Mouse (Mus musculus) liver, postnatal 0 days (tissue): ENCODE data around the gene Inava. TPM values are rescaled to one million over a fixed set of nuclear protein-coding genes. Genes with fewer than 3 reads are reported as not detected.

Source experiments
- ATAC-seq: fragments of 200-750 bp; cut with Nextera tagmentation; 2 replicates; pipeline ENCODE4 v1.8.0; 2017; ENCODE audit warnings: mild to moderate bottlenecking, moderate library complexity
- DNase-seq: peaks from one replicate; pipeline ENCODE4 v3.0.0-alpha.2; 2016
- H3K27ac ChIP-seq: fragments of 300-500 bp; sonication (generic); 2 replicates; pipeline ENCODE4 v1.5.1; 2014; ENCODE audit warnings: antibody characterized with exemption, moderate library complexity, mild to moderate bottlenecking, low read depth
- H3K27me3 ChIP-seq: fragments of 300-500 bp; sonication (generic); 2 replicates; pipeline ENCODE4 v1.6.1; 2014; ENCODE audit warnings: low read length, control low read depth, mixed read lengths; ENCODE audit not compliant: insufficient read depth
- H3K36me3 ChIP-seq: fragments of 300-500 bp; sonication (generic); replicated peaks from 2 replicates; pipeline ENCODE4 v1.6.1; 2014; ENCODE audit warnings: mild to moderate bottlenecking, control low read depth, low read length, moderate library complexity, mixed read lengths; ENCODE audit not compliant: insufficient read depth
- H3K4me1 ChIP-seq: fragments of 300-500 bp; sonication (generic); 2 replicates; pipeline ENCODE4 v1.6.1; 2014; ENCODE audit warnings: antibody characterized with exemption, mild to moderate bottlenecking, control low read depth; ENCODE audit not compliant: insufficient read depth
- H3K4me2 ChIP-seq: fragments of 300-500 bp; sonication (generic); 2 replicates; pipeline ENCODE4 v1.6.1; 2014; ENCODE audit warnings: low read depth, mild to moderate bottlenecking, low read length, moderate library complexity, mixed read lengths
- H3K4me3 ChIP-seq: fragments of 300-500 bp; sonication (generic); 2 replicates; pipeline ENCODE4 v1.5.1; 2014; ENCODE audit warnings: low read depth, low read length
- H3K9ac ChIP-seq: fragments of 300-500 bp; sonication (generic); replicated peaks from 2 replicates; pipeline ENCODE4 v1.6.1; 2014; ENCODE audit warnings: mild to moderate bottlenecking, moderate library complexity
- H3K9me3 ChIP-seq: fragments of 300-500 bp; sonication (generic); 2 replicates; pipeline ENCODE4 v1.6.1; 2016; ENCODE audit warnings: mild to moderate bottlenecking, control low read depth, low read length, mixed read lengths
- CTCF ChIP-seq: sonication (generic); IDR thresholded peaks from 2 replicates; pipeline ENCODE4 v1.5.1; 2016; ENCODE audit warnings: antibody characterized with exemption, low read depth
- EP300 ChIP-seq: IDR thresholded peaks from 2 replicates; pipeline ENCODE4 v1.6.1; 2016; ENCODE audit warnings: antibody characterized with exemption, low read depth, mild to moderate bottlenecking
- WGBS: fragments of 180-500 bp; shearing (Covaris S2); extraction: QIAGEN DNeasy Blood & Tissue Kit; methylation state at CpG from one replicate; pipeline ENCODE4 v1.1.7; 2014; ENCODE audit not compliant: insufficient replicate concordance; 5-methylcytosine and 5-hydroxymethylcytosine counted together
- polyA plus RNA-seq: library from polyadenylated mRNA; unstranded; fragments of >200 nt; fragmentation: Nextera tagmentation; extraction: Ambion mirVana; gene quantifications from 2 replicates; pipeline ENCODE4 v1.2.1, GENCODE M21; 2015

Gene Inava
- polyA plus RNA-seq, 1 experiment from 2014 or later, result 0.09 TPM

DNA sequence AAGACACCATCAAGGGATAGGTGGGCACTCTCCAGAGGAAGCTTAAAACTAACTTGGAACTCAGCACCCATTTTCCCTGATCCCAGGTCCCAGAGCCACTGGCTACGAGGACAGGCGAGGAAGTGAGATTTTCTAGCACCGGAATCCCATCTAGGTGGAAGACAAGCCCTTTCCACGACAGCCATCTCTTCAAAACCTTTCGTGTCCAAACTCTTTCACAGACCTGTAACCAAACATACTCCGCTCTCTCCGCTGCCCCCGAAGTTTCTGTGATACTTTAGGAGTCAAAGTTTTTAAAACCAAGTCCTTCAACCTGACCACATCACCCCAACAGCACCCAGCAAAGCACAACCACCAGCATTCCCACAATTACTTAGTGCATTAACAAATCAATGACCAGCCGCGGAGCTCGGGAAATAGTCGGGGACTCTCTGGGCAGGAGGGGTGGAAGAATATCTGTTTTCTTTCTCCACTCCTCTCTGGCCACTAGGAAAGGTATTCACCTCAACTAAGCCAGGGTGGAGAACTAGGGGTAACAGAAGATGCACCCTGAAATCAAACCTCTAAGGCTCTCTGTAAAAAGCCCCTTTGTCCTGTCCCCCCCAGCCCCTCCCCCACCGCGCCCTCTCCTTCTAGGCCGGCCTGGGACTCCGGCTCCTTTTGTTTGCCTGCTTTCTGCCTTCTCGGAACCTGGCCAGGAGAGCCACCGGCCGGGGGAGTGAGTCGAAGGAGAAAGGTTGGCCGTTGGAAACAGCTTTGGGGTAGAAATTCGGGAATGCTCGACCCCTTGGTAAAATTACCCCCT, 876 bp downstream of the Inava start:
- Histone ChIP-seq H3K9ac (no peak overlapping the region), H3K4me2 (peak overlapping the region; percentile 87), H3K4me1 (peaks cover 20% of the 10 kb centered on the region), H3K27me3 (peaks cover 30% of the 10 kb centered on the region), H3K9me3 (no peaks in the 10 kb centered on the region), H3K4me3 (peak overlapping the region; percentile 57; the same call in 1 of the 2 replicates), H3K27ac (no peak overlapping the region), H3K36me3 (no peaks in the 10 kb centered on the region)
- DNase-seq, result no peak
- no peak for TF ChIP-seq EP300
- no peak for TF ChIP-seq CTCF
- no peak for ATAC-seq
- WGBS, result 8% methylated on average over 23 of the region's 23 CpGs

GRCm38 (mm10) chr1:136232285-136232926, 1.7 kb downstream of the Inava start:
- 8% methylated on average over 9 of the region's 9 CpGs for WGBS

GRCm38 (mm10) chr1:136231596-136231995, 2.5 kb downstream of the Inava start:
- Histone ChIP-seq H3K9ac (no peak overlapping the region), H3K36me3 (no peaks in the 10 kb centered on the region), H3K9me3 (no peaks in the 10 kb centered on the region), H3K4me3 (no peak overlapping the region), H3K4me2 (no peak overlapping the region), H3K27ac (no peak overlapping the region), H3K27me3 (peaks cover 30% of the 10 kb centered on the region), H3K4me1 (peaks cover 21% of the 10 kb centered on the region)
- TF ChIP-seq CTCF (no peak), EP300 (no peak)
- no peak for DNase-seq
- no peak for ATAC-seq
- 20% methylated on average over 5 of the region's 6 CpGs for WGBS

More at GRCm38 (mm10) chr1:136232285-136232926, 1.7 kb downstream of the Inava start:
- TF ChIP-seq CTCF (no peak), EP300 (no peak)
- H3K4me2 ChIP-seq, result no peak overlapping the region
- no peak overlapping the region for H3K4me3 ChIP-seq
- peaks cover 21% of the 10 kb centered on the region for H3K4me1 ChIP-seq
- H3K27ac ChIP-seq, result no peak overlapping the region
- no peaks in the 10 kb centered on the region for H3K9me3 ChIP-seq
- ATAC-seq, result no peak
- no peaks in the 10 kb centered on the region for H3K36me3 ChIP-seq
- H3K9ac ChIP-seq, result no peak overlapping the region
- no peak for DNase-seq
- peaks cover 30% of the 10 kb centered on the region for H3K27me3 ChIP-seq

DNA sequence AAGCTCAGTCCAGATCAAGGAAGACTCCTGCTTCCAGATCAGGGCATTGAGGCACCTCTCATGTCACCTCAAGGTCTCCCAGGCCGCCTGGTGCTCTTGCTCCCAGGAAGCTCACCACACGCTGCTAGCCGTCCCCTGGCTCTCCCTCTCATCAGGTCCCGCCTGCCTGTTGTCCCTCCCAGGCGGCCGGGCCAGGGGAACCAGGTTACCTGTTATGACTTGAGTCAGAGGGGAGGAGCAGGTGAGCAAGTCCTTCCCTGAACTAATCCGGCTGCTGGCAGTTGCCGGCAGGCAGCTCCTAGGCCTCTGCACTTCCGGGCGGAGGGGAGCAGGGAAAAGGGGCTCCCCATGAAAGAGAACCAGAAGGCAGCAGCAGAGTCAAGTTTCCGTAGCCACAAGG, 3.9 kb downstream of the Inava start:
- Histone ChIP-seq H3K27me3 (peaks cover 30% of the 10 kb centered on the region), H3K4me3 (no peak overlapping the region), H3K4me2 (no peak overlapping the region), H3K4me1 (peaks cover 21% of the 10 kb centered on the region), H3K27ac (no peak overlapping the region), H3K9me3 (no peaks in the 10 kb centered on the region), H3K9ac (no peak overlapping the region), H3K36me3 (no peaks in the 10 kb centered on the region)
- DNase-seq (no peak), ATAC-seq (no peak)
- TF ChIP-seq EP300 (no peak), CTCF (no peak)
- 65% methylated on average over 11 of the region's 11 CpGs for WGBS

DNA sequence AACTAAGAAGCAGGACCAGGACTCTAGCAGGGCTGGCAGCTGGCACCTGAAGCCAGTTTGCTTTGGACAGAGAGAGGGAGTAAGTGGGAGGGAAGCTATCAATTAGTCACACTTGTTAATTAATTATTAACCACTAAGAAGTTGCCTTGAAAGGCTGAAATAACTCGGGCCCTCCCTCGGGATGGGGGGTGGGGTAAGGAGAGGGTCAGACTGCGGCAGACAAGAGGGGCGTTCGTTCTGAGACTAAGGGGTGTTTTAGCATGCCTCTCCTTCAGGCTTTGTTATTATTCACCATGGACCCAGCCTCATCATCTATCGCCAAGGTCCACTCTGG, 5.1 kb downstream of the Inava start:
- Histone ChIP-seq H3K27ac (no peak overlapping the region), H3K4me3 (no peak overlapping the region)
- DNase-seq, result no peak

GRCm38 (mm10) chr1:136228328-136229039, 5.6 kb downstream of the Inava start:
- H3K4me1 ChIP-seq, result peaks cover 13% of the 10 kb centered on the region
- no peak for TF ChIP-seq CTCF
- TF ChIP-seq EP300, result no peak
- 20% methylated on average over 13 of the region's 13 CpGs for WGBS
- peaks cover 18% of the 10 kb centered on the region for H3K27me3 ChIP-seq
- no peaks in the 10 kb centered on the region for H3K36me3 ChIP-seq
- H3K4me3 ChIP-seq, result peak overlapping the region; percentile 24; the same call in 1 of the 2 replicates
- no peak overlapping the region for H3K27ac ChIP-seq
- no peak overlapping the region for H3K9ac ChIP-seq
- peak overlapping the region; percentile 62 for H3K4me2 ChIP-seq
- DNase-seq (peak; percentile 55), ATAC-seq (peak; percentile 77)
- H3K9me3 ChIP-seq, result no peaks in the 10 kb centered on the region

More for the DNA sequence above, 5.1 kb downstream of the Inava start:
- peak; percentile 61 for ATAC-seq
- peaks cover 23% of the 10 kb centered on the region for H3K27me3 ChIP-seq
- 37% methylated on average over 6 of the region's 6 CpGs for WGBS
- H3K9ac ChIP-seq, result no peak overlapping the region
- no peaks in the 10 kb centered on the region for H3K36me3 ChIP-seq
- H3K9me3 ChIP-seq, result no peaks in the 10 kb centered on the region
- peaks cover 16% of the 10 kb centered on the region for H3K4me1 ChIP-seq
- peak overlapping the region; percentile 62 for H3K4me2 ChIP-seq
- TF ChIP-seq CTCF (no peak), EP300 (no peak)
